Mouse (Mus musculus): ENCODE measurements around the gene Tnfrsf13b. TPM values are rescaled to one million over a fixed set of nuclear protein-coding genes. Genes with fewer than 3 reads are reported as not detected.
"Not testable (repeated sequence)": the region's sequence is repeated elsewhere in the genome, so short reads cannot be mapped to it uniquely, and the experiment has no call there.

Gene Tnfrsf13b
- polyA plus RNA-seq, 1 experiment from 2014 or later, result 2.5 TPM

DNA sequence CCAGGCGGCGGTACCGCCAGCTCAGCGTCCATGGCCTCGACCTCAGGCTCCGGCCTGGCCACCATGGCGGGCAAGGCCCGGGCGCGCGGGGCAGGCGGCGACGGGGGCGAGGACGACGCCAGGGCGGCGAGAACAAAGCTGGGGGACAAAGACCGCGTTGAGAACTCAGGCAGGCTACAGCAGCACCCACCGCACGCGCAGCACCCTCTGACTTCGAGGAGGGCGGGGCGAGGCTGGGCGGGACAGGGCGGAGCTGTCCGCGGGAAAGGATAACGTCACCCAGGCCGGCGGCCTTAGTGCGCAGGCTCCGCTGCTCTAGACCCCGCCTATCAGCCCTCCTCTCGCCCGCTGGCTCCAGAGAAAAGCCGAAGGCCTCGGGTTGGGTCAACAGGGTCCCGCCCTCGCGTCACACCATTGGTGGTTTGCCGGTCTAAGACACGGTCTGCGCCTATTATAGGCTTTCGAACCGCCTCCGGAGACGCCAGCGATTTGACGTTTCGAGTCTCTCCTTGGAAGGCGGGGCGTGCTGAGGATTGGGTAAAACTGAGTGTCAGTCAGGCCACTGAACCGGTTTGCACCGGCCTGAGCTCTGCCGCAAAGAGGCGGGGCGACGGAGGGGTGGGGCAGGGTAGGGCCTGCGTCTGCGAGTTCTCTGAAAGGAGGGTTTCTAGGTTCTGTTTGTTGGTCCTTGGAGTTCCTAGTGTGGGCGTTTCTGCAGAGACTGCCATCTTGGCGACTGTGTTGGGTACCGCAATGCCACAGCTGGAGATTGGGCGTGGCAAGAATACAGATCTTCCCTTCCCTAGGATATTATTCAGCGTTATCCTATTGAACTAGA is 48.5 kb downstream of the Tnfrsf13b start, which contains the start of gene Usp22:
Gene Usp22 (minus strand): TSS at position 235 of the 838 bp plus-strand sequence.
- Histone ChIP-seq H3K27ac (ENCODE audit: low read length) (peak within 1 kb of the TSS; percentile 99), H3K9me3 (ENCODE audit: control insufficient read depth, low read length) (no peaks in the 10 kb centered on the region), H3K4me1 (ENCODE audit: control insufficient read depth, insufficient read depth, low read length) (peaks cover 8% of the 10 kb centered on the region), H3K36me3 (ENCODE audit: control insufficient read depth, insufficient read depth, low read length) (no peaks in the 10 kb centered on the region), H3K27me3 (replicated peaks; ENCODE audit: control insufficient read depth, insufficient read depth, low read length) (no peaks in the 10 kb centered on the region), H3K4me3 (ENCODE audit: low read length) (peak within 1 kb of the TSS; percentile 94), H3K4me2 (ENCODE audit: low read depth, low read length) (peak within 1 kb of the TSS; percentile 83), H3K9ac (ENCODE audit: low read depth, low read length) (peak within 1 kb of the TSS; percentile 100)
- WGBS, result under 1% methylated on average over 68 of the region's 69 CpGs
- ATAC-seq, result peak; percentile 99

DNA sequence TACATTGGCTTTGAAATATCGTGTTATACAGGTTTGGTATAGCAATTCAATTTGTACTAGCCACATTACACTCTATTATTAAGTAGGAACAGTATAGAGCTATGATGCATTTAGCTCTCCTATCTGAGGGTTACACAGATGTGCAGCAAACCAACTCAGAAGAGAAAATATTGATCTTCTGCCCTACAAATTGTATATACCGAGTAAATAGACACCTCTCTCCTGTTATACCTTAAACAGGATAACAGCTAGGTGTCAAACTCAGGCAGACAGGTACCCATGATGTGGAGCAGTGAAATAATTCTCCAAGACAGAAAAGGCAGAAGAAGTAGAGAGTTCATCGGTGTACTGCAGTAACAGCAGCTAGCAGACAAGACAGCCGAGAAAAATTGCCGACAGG is 49.2 kb downstream of the Tnfrsf13b start:
- WGBS, result 67% methylated on average over 5 of the region's 5 CpGs
- Histone ChIP-seq H3K36me3 (ENCODE audit: control insufficient read depth, insufficient read depth, low read length) (no peaks in the 10 kb centered on the region), H3K27ac (ENCODE audit: low read length) (no peak overlapping the region), H3K4me3 (ENCODE audit: low read length) (no peak overlapping the region), H3K27me3 (replicated peaks; ENCODE audit: control insufficient read depth, insufficient read depth, low read length) (no peaks in the 10 kb centered on the region), H3K9me3 (ENCODE audit: control insufficient read depth, low read length) (no peaks in the 10 kb centered on the region), H3K4me1 (ENCODE audit: control insufficient read depth, insufficient read depth, low read length) (peaks cover 8% of the 10 kb centered on the region), H3K9ac (ENCODE audit: low read depth, low read length) (no peak overlapping the region), H3K4me2 (ENCODE audit: low read depth, low read length) (no peak overlapping the region)
- ATAC-seq, result no peak

DNA sequence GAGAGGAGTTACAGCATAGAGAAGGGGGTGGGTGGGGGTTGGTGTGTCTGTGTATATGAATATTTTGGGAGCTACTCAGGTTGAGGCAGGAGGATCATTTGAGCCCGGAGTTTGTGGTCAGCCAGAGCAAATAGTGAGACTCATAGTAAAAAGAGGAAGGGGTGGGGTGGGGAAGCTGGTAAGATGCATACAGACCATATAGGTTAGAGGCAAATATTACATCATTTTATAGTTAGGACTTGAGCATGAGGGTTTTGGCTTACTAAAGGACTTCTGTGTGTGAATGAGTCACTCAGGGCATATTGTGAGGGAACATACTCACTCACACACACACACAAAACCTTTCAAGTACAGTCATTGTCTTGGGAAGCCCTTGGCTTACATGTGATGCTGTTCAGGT is 49.8 kb downstream of the Tnfrsf13b start:
- WGBS, result 76% methylated on average over 1 of the region's 1 CpGs
- peaks cover 8% of the 10 kb centered on the region for H3K4me1 ChIP-seq (ENCODE audit: control insufficient read depth, insufficient read depth, low read length)

DNA sequence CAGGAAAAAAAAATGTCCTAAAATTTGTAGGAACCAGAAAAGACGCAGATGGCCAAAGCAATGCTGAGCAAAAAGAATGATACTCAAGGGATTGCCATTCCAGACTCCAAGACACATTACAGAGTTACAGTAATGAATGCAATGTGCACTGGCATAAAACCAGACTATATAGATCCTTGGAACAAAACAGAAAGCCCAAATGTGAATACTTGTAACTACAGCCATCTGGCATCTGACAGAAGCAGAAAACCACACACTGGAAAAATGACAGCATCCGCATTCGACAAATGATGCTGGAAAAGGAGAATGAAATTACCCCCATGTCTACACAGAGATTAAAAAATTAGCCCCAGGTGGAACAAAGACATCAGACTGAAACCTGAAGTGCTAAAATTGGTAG is 53.8 kb downstream of the Tnfrsf13b start:
- Histone ChIP-seq H3K36me3 (ENCODE audit: control insufficient read depth, insufficient read depth, low read length) (no peaks in the 10 kb centered on the region), H3K4me2 (ENCODE audit: low read depth, low read length) (no peak overlapping the region), H3K9me3 (ENCODE audit: control insufficient read depth, low read length) (no peaks in the 10 kb centered on the region), H3K27me3 (replicated peaks; ENCODE audit: control insufficient read depth, insufficient read depth, low read length) (no peaks in the 10 kb centered on the region), H3K4me1 (ENCODE audit: control insufficient read depth, insufficient read depth, low read length) (no peaks in the 10 kb centered on the region), H3K4me3 (ENCODE audit: low read length) (no peak overlapping the region), H3K27ac (ENCODE audit: low read length) (no peak overlapping the region), H3K9ac (ENCODE audit: low read depth, low read length) (no peak overlapping the region)
- 92% methylated on average over 3 of the region's 3 CpGs for WGBS
- no peak for ATAC-seq

More for the DNA sequence above, 49.8 kb downstream of the Tnfrsf13b start:
- no peak overlapping the region for H3K27ac ChIP-seq (ENCODE audit: low read length)
- H3K9me3 ChIP-seq (ENCODE audit: control insufficient read depth, low read length), result no peaks in the 10 kb centered on the region
- no peaks in the 10 kb centered on the region for H3K27me3 ChIP-seq (replicated peaks; ENCODE audit: control insufficient read depth, insufficient read depth, low read length)
- H3K4me3 ChIP-seq (ENCODE audit: low read length), result no peak overlapping the region
- H3K9ac ChIP-seq (ENCODE audit: low read depth, low read length), result no peak overlapping the region
- no peak for ATAC-seq
- no peak overlapping the region for H3K4me2 ChIP-seq (ENCODE audit: low read depth, low read length)
- H3K36me3 ChIP-seq (ENCODE audit: control insufficient read depth, insufficient read depth, low read length), result no peaks in the 10 kb centered on the region

DNA sequence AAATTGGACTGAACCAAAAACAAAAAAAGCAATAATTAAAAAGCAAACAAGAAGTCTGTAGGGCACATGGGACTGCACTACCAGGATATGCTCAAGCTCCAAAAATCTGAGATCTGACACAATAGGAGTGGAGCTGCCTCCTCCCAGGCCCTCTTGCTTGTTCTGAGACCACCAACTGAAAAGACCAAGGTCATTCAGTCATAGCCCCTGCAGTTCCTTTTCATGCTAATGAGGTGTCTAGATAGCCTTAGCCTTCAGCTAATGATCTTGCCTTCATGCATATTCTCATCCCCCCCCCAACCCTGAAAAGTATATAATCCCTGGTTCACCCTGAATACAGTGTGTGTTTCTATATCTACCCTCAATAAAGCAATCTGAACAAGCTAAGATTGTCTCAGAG is 55.1 kb downstream of the Tnfrsf13b start:
- Histone ChIP-seq H3K27ac (ENCODE audit: low read length) (no peak overlapping the region), H3K9me3 (ENCODE audit: control insufficient read depth, low read length) (no peaks in the 10 kb centered on the region), H3K4me3 (ENCODE audit: low read length) (no peak overlapping the region), H3K36me3 (ENCODE audit: control insufficient read depth, insufficient read depth, low read length) (no peaks in the 10 kb centered on the region), H3K4me2 (ENCODE audit: low read depth, low read length) (no peak overlapping the region), H3K4me1 (ENCODE audit: control insufficient read depth, insufficient read depth, low read length) (no peaks in the 10 kb centered on the region), H3K9ac (ENCODE audit: low read depth, low read length) (no peak overlapping the region), H3K27me3 (replicated peaks; ENCODE audit: control insufficient read depth, insufficient read depth, low read length) (no peaks in the 10 kb centered on the region)
- ATAC-seq, result no peak

DNA sequence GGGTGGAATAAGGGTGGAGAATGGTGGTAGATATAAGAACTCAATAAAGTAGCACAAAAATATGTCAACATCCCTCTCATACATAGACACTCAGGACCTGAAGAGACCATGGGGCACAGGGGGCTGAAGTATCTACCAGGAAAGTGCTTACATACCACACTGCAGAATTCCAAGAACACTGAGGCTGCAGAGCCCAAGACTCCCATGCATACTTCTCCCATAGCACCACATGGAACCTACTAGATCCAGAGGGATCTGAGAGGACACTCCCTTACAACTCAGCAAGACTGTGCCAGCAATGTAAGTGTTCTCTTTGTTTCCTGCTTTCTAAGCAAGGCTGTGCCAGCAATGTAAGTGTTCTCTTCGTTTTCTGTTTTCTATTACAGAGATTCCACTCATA is 57.3 kb downstream of the Tnfrsf13b start:
- WGBS, result 78% methylated on average over 1 of the region's 1 CpGs
- no peaks in the 10 kb centered on the region for H3K27me3 ChIP-seq (replicated peaks; ENCODE audit: control insufficient read depth, insufficient read depth, low read length)
- H3K36me3 ChIP-seq (ENCODE audit: control insufficient read depth, insufficient read depth, low read length), result no peaks in the 10 kb centered on the region
- no peak overlapping the region for H3K4me2 ChIP-seq (ENCODE audit: low read depth, low read length)
- H3K27ac ChIP-seq (ENCODE audit: low read length), result no peak overlapping the region
- no peak overlapping the region for H3K4me3 ChIP-seq (ENCODE audit: low read length)
- H3K9ac ChIP-seq (ENCODE audit: low read depth, low read length), result no peak overlapping the region
- ATAC-seq, result no peak
- no peaks in the 10 kb centered on the region for H3K4me1 ChIP-seq (ENCODE audit: control insufficient read depth, insufficient read depth, low read length)
- H3K9me3 ChIP-seq (ENCODE audit: control insufficient read depth, low read length), result no peaks in the 10 kb centered on the region

DNA sequence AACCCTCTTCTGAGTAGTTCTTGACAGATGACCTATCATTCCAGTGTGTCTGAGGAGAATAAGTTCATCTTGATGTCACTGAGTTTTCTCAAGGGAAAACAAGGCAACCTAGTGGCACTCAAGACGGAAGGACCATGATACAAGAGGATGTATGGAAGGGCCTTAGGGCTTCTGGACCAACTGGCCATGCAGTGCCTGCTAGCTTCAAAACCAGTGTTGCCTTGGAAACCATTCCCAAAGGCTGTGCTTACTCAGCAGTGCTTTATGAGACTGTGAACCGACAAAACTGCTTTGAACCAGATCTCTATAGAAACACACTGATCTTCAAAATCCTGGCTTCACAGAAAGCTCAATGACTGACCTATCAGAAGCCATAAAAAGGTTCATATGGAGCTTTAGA is 64.2 kb downstream of the Tnfrsf13b start:
- WGBS, result 74% methylated on average over 2 of the region's 2 CpGs
- ATAC-seq, result no peak
- Histone ChIP-seq H3K9ac (ENCODE audit: low read depth, low read length) (no peak overlapping the region), H3K4me1 (ENCODE audit: control insufficient read depth, insufficient read depth, low read length) (no peaks in the 10 kb centered on the region), H3K27ac (ENCODE audit: low read length) (no peak overlapping the region), H3K36me3 (ENCODE audit: control insufficient read depth, insufficient read depth, low read length) (no peaks in the 10 kb centered on the region), H3K9me3 (ENCODE audit: control insufficient read depth, low read length) (no peaks in the 10 kb centered on the region), H3K27me3 (replicated peaks; ENCODE audit: control insufficient read depth, insufficient read depth, low read length) (no peaks in the 10 kb centered on the region), H3K4me2 (ENCODE audit: low read depth, low read length) (no peak overlapping the region), H3K4me3 (ENCODE audit: low read length) (no peak overlapping the region)

DNA sequence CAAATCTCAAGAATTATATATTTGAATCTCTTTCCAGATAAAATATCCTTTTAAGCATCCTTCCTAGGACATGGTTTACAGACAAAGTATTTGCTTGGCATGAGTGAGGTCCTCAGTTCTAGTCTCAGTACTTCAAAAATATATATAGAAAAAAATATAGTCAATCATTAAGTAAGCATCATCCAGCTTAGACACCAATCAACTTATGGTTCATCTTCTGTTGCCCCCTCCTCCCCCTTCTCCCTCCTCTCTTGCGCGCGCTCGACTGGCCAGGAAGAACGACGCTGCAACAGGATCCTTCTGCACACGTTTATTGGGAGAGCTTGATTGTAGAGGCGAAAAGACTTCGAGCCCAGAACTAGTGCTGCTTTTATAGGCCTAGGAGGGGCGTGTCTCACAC is 65.6 kb downstream of the Tnfrsf13b start:
- not testable (repeated sequence) for H3K9me3 ChIP-seq (ENCODE audit: control insufficient read depth, low read length); H3K4me1 ChIP-seq (ENCODE audit: control insufficient read depth, insufficient read depth, low read length); H3K36me3 ChIP-seq (ENCODE audit: control insufficient read depth, insufficient read depth, low read length); H3K27me3 ChIP-seq (replicated peaks; ENCODE audit: control insufficient read depth, insufficient read depth, low read length); H3K4me2 ChIP-seq (ENCODE audit: low read depth, low read length); ATAC-seq; H3K27ac ChIP-seq (ENCODE audit: low read length); H3K9ac ChIP-seq (ENCODE audit: low read depth, low read length); H3K4me3 ChIP-seq (ENCODE audit: low read length)
- 91% methylated on average over 7 of the region's 10 CpGs for WGBS

DNA sequence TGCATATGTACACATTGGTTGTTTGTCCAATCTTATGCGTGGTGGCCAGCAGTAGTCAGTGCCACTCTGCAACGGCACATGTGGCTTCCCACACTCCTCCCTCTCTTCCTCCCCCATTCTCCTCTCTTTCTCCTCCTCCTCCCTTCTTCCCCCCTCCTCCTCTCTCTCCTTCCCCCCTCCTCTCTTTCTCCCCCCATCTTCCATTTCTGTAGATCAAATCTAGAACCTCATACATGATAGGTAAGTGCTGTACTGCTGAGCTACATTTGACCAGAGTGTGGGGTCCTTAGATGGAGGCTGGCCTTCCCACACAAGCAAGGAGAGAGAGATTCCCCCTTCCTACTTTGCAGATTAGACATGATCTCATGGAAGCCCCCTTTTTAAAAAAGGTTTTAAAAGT is 66.2 kb downstream of the Tnfrsf13b start:
- WGBS, result 92% methylated on average over 2 of the region's 2 CpGs
- Histone ChIP-seq H3K36me3 (ENCODE audit: control insufficient read depth, insufficient read depth, low read length) (no peaks in the 10 kb centered on the region), H3K4me1 (ENCODE audit: control insufficient read depth, insufficient read depth, low read length) (no peaks in the 10 kb centered on the region), H3K4me2 (ENCODE audit: low read depth, low read length) (no peak overlapping the region), H3K4me3 (ENCODE audit: low read length) (no peak overlapping the region), H3K9me3 (ENCODE audit: control insufficient read depth, low read length) (no peaks in the 10 kb centered on the region), H3K9ac (ENCODE audit: low read depth, low read length) (no peak overlapping the region), H3K27ac (ENCODE audit: low read length) (no peak overlapping the region), H3K27me3 (replicated peaks; ENCODE audit: control insufficient read depth, insufficient read depth, low read length) (no peaks in the 10 kb centered on the region)
- no peak for ATAC-seq

DNA sequence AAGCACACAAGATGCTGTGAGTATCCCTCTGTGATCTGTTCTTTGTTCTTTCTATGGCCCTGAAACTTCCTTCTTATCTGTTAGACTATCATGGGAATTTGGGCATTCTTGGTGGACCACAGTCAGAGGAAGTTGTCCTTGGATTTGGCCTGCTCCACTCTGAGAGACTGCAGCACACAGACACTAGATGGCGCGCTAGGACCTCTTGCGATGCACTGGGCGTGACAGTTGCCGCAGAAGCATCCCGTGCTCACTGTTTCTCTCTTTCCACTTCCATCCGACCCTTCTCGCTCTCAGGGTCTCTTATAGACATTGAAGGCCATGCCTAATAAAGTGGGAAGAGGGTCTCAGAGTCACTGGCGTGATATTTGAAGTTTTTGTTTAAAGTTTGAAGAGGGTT is 66.8 kb downstream of the Tnfrsf13b start:
- Histone ChIP-seq H3K9me3 (ENCODE audit: control insufficient read depth, low read length) (no peaks in the 10 kb centered on the region), H3K4me2 (ENCODE audit: low read depth, low read length) (no peak overlapping the region), H3K36me3 (ENCODE audit: control insufficient read depth, insufficient read depth, low read length) (no peaks in the 10 kb centered on the region), H3K27ac (ENCODE audit: low read length) (no peak overlapping the region), H3K4me1 (ENCODE audit: control insufficient read depth, insufficient read depth, low read length) (no peaks in the 10 kb centered on the region), H3K4me3 (ENCODE audit: low read length) (no peak overlapping the region), H3K9ac (ENCODE audit: low read depth, low read length) (no peak overlapping the region), H3K27me3 (replicated peaks; ENCODE audit: control insufficient read depth, insufficient read depth, low read length) (no peaks in the 10 kb centered on the region)
- WGBS, result 7% methylated on average over 9 of the region's 9 CpGs
- ATAC-seq, result peak; percentile 67; the same call in 1 of the 2 replicates

Data from intestine, embryonic 16.5 days (tissue).